Mouse (Mus musculus): ENCODE measurements around the gene Tgfbrap1.
"Not testable (repeated sequence)": the region's sequence is repeated elsewhere in the genome, so short reads cannot be mapped to it uniquely, and the experiment has no call there.

Tgfbrap1 gene

GRCm38 (mm10) chr1:43036014-43036413, 62.4 kb downstream of the Tgfbrap1 start:
- DNase-seq (ENCODE audit: low read depth, low spot score): no peak

- DNase-seq (ENCODE audit: low read depth, low spot score): not testable (repeated sequence)
Measured at GRCm38 (mm10) chr1:43015153-43015685, 83.2 kb downstream of the Tgfbrap1 start.

- DNase-seq (ENCODE audit: low read depth, low spot score): no peak
Measured at GRCm38 (mm10) chr1:43010461-43010860, 88.0 kb downstream of the Tgfbrap1 start.

- DNase-seq (ENCODE audit: low read depth, low spot score): no peak
Measured at GRCm38 (mm10) chr1:43006524-43006923, 91.9 kb downstream of the Tgfbrap1 start.

- no peak for DNase-seq (ENCODE audit: low read depth, low spot score)
Measured at GRCm38 (mm10) chr1:43006051-43006514, 92.4 kb downstream of the Tgfbrap1 start.
